Mouse (Mus musculus) testis, adult 2 months (tissue): Measurements from ENCODE around the gene Mettl3.

ENCODE experiments used
- CTCF ChIP-seq: fragments of 200-500 bp; IDR thresholded peaks from 2 replicates; pipeline ENCODE4 v1.5.1; 2012; ENCODE audit warnings: low read depth, mild to moderate bottlenecking, inconsistent platforms, low read length, moderate library complexity; ENCODE audit not compliant: control insufficient read depth, insufficient read depth, insufficient replicate concordance
- POLR2A ChIP-seq: fragments of 200-500 bp; IDR thresholded peaks from 2 replicates; pipeline ENCODE4 v1.6.1; 2012; ENCODE audit warnings: low read depth, mild to moderate bottlenecking, inconsistent platforms, low read length, moderate library complexity; ENCODE audit not compliant: control insufficient read depth

DNA sequence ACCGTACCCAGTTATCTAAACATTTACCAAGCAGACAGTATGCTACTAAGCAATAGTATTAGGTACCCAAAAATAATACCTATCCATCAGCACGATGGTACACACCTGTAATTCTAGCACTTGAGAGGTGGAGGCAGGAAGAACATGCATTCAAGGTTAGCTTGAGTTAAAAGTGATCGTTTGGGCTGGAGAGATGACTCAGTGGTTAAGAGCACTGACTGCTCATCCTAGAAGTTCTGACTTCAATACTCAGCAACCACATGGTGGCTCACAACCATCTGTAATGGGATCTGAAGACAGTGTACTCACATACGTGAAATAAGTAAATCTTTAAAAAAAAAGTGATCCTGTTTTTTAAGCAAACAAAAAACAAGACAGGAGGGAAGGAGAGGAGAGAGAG is 58.8 kb downstream of the Mettl3 start:
- no peak for TF ChIP-seq CTCF
- TF ChIP-seq POLR2A: no peak
